Mouse (Mus musculus) CH12.LX (cell line): Measurements from ENCODE around the gene Gm37240. TPM values are rescaled to one million over a fixed set of nuclear protein-coding genes. Genes with fewer than 3 reads are reported as not detected.

Experiments used
- DNase-seq: peaks from one replicate; pipeline ENCODE4 v3.0.0-alpha.2; 2013; ENCODE audit errors: extremely low read depth
- H3K27ac ChIP-seq: 2 replicates; pipeline ENCODE4 v1.5.1; 2012; ENCODE audit warnings: low read depth, mild to moderate bottlenecking, control low read depth, moderate library complexity; ENCODE audit not compliant: insufficient read depth
- H3K27me3 ChIP-seq: replicated peaks from 2 replicates; pipeline ENCODE3; 2012; ENCODE audit warnings: inconsistent platforms
- H3K36me3 ChIP-seq, 2 experiments: replicated peaks in 1 of 2; 2 replicates each; pipeline versions ENCODE3 to v1.6.1; 2012; ENCODE audit warnings: inconsistent platforms in 1 of 2, low read length in 1 of 2, mild to moderate bottlenecking in 1 of 2, mixed read lengths in 1 of 2, moderate library complexity in 1 of 2; ENCODE audit not compliant: control insufficient read depth in 1 of 2, insufficient read depth in 1 of 2
- H3K4me1 ChIP-seq, 2 experiments: 2 replicates each; pipeline ENCODE4 v1.6.1; 2012; ENCODE audit warnings: inconsistent platforms in 1 of 2, moderate library complexity in 1 of 2; ENCODE audit not compliant: insufficient read depth in 2 of 2, control insufficient read depth in 1 of 2
- H3K4me2 ChIP-seq: 2 replicates; pipeline ENCODE4 v1.6.1; 2012; ENCODE audit warnings: low read depth, mild to moderate bottlenecking, control low read depth; ENCODE audit not compliant: poor library complexity, insufficient read depth, severe bottlenecking
- H3K4me3 ChIP-seq, 3 experiments: fragments of 150-350 bp in 1 of 3; sonication (generic) in 1 of 3; replicated peaks in 1 of 3; 2 replicates each; pipeline versions ENCODE3 to v1.5.1; 2011 to 2012; ENCODE audit warnings: low read depth in 2 of 3, low read length in 2 of 3, mild to moderate bottlenecking in 2 of 3, moderate library complexity in 2 of 3, control low read depth in 1 of 3, improper control_type of control experiment in 1 of 3, inconsistent platforms in 1 of 3, mixed read lengths in 1 of 3; ENCODE audit not compliant: poor library complexity in 1 of 3
- H3K79me2 ChIP-seq: replicated peaks from 2 replicates; pipeline ENCODE4 v1.6.1; 2012; ENCODE audit warnings: mild to moderate bottlenecking, moderate library complexity; ENCODE audit not compliant: control insufficient read depth, poor library complexity, insufficient read depth, severe bottlenecking; ENCODE audit errors: extremely low read depth
- H3K9ac ChIP-seq: 2 replicates; pipeline ENCODE4 v1.6.1; 2012; ENCODE audit warnings: low read depth, mild to moderate bottlenecking, control low read depth, moderate library complexity; ENCODE audit not compliant: insufficient read depth
- H3K9me3 ChIP-seq: replicated peaks from 2 replicates; pipeline ENCODE3; 2012; ENCODE audit warnings: low read length, inconsistent platforms, mixed read lengths
- CTCF ChIP-seq, 2 experiments: IDR thresholded peaks in 1 of 2; conservative IDR thresholded peaks in 1 of 2; 2 replicates each; pipeline ENCODE4 v1.5.1; 2011 to 2012; ENCODE audit warnings: low read depth in 2 of 2, low read length in 2 of 2, improper control_type of control experiment in 1 of 2, inconsistent platforms in 1 of 2, mild to moderate bottlenecking in 1 of 2, moderate library complexity in 1 of 2
- E2F4 ChIP-seq: IDR thresholded peaks from 2 replicates; pipeline ENCODE4 v1.6.1; 2011; ENCODE audit warnings: low read depth, low read length, improper control_type of control experiment; ENCODE audit not compliant: insufficient replicate concordance
- ELF1 ChIP-seq: IDR thresholded peaks from 2 replicates; pipeline ENCODE4 v1.6.1; 2014; ENCODE audit warnings: low read depth, mild to moderate bottlenecking, inconsistent platforms, low read length, improper control_type of control experiment
- EP300 ChIP-seq: IDR thresholded peaks from 2 replicates; pipeline ENCODE4 v1.6.1; 2011; ENCODE audit warnings: low read length, improper control_type of control experiment
- ETS1 ChIP-seq: conservative IDR thresholded peaks from 2 replicates; pipeline ENCODE4 v1.6.1; 2012; ENCODE audit warnings: low read depth, mild to moderate bottlenecking, inconsistent platforms, low read length, improper control_type of control experiment, moderate library complexity
- HCFC1 ChIP-seq: IDR thresholded peaks from 2 replicates; pipeline ENCODE4 v1.6.1; 2012; ENCODE audit warnings: low read depth, mild to moderate bottlenecking, inconsistent platforms, low read length, improper control_type of control experiment
- JUN ChIP-seq: IDR thresholded peaks from 2 replicates; pipeline ENCODE4 v1.6.1; 2011; ENCODE audit warnings: low read depth, mild to moderate bottlenecking, low read length, improper control_type of control experiment, moderate library complexity; ENCODE audit not compliant: insufficient read depth
- KAT2A ChIP-seq: IDR thresholded peaks from 2 replicates; pipeline ENCODE4 v1.6.1; 2012; ENCODE audit warnings: low read length, improper control_type of control experiment, inconsistent platforms; ENCODE audit not compliant: insufficient replicate concordance
- MAFK ChIP-seq: IDR thresholded peaks from 2 replicates; pipeline ENCODE4 v1.6.1; 2011; ENCODE audit warnings: low read length, improper control_type of control experiment; ENCODE audit not compliant: insufficient replicate concordance
- MAX ChIP-seq: IDR thresholded peaks from 2 replicates; pipeline ENCODE4 v1.6.1; 2011; ENCODE audit warnings: low read length, improper control_type of control experiment
- MEF2A ChIP-seq: IDR thresholded peaks from 2 replicates; pipeline ENCODE4 v1.6.1; 2014; ENCODE audit warnings: low read depth, mild to moderate bottlenecking, inconsistent platforms, low read length, improper control_type of control experiment, borderline replicate concordance
- MXI1 ChIP-seq: IDR thresholded peaks from 2 replicates; pipeline ENCODE4 v1.6.1; 2011; ENCODE audit warnings: mild to moderate bottlenecking, low read depth, low read length, improper control_type of control experiment
- MYC ChIP-seq: IDR thresholded peaks from 2 replicates; pipeline ENCODE4 v1.6.1; 2011; ENCODE audit warnings: low read depth, mild to moderate bottlenecking, improper control_type of control experiment, low read length
- NELFE ChIP-seq: IDR thresholded peaks from 2 replicates; pipeline ENCODE4 v1.6.1; 2011; ENCODE audit warnings: low read depth, low read length, improper control_type of control experiment
- PAX5 ChIP-seq: IDR thresholded peaks from 2 replicates; pipeline ENCODE4 v1.6.1; 2012; ENCODE audit warnings: low read length, inconsistent platforms, mixed read lengths
- POLR2AphosphoS2 ChIP-seq: IDR thresholded peaks from 2 replicates; pipeline ENCODE4 v1.6.1; 2011; ENCODE audit warnings: low read depth, low read length, improper control_type of control experiment
- RAD21 ChIP-seq: IDR thresholded peaks from 2 replicates; pipeline ENCODE4 v1.6.1; 2011; ENCODE audit warnings: low read depth, mild to moderate bottlenecking, low read length, improper control_type of control experiment, moderate library complexity
- SMC3 ChIP-seq: IDR thresholded peaks from 2 replicates; pipeline ENCODE4 v1.6.1; 2011; ENCODE audit warnings: low read depth, low read length, improper control_type of control experiment
- TCF12 ChIP-seq: IDR thresholded peaks from 2 replicates; pipeline ENCODE4 v1.6.1; 2014; ENCODE audit warnings: low read depth, mild to moderate bottlenecking, inconsistent platforms, low read length, improper control_type of control experiment
- ZC3H11A ChIP-seq: IDR thresholded peaks from 2 replicates; pipeline ENCODE4 v1.6.1; 2012; ENCODE audit warnings: low read depth, mild to moderate bottlenecking, inconsistent platforms, low read length, improper control_type of control experiment
- dilution Hi-C: fragments of 300-500 bp; cut with MboI; formaldehyde crosslinking; loops from 2 replicates; pipeline ENCODE4 v1.14.3; 2020; ENCODE audit warnings: low sequenced_read_pairs; ENCODE audit not compliant: extremely low pct_unique_long_range_greater_than_20kb, extremely low pct_ligation_motif_present
- in situ Hi-C: fragments of 300-500 bp; cut with MboI; formaldehyde crosslinking; loops from 3 replicates; pipeline ENCODE4 v1.14.3; 2019; ENCODE audit warnings: low sequenced_read_pairs, low pct_ligation_motif_present, low pct_unique_long_range_greater_than_20kb, mixed read lengths
- polyA plus RNA-seq: library from polyadenylated mRNA; unstranded; fragments of >175 nt; gene quantifications from 2 replicates; pipeline ENCODE4 v1.2.1, GENCODE M21; 2012; ENCODE audit warnings: low read depth; ENCODE audit not compliant: insufficient read length
- total RNA-seq, 2 experiments: library from RNA; depleted of rRNA; stranded (reverse); fragments of 300-350 nt in 1 of 2; fragments of >200 nt in 1 of 2; gene quantifications; 2 replicates each; pipeline ENCODE4 v1.2.3; 2012 to 2014

Gm37240 gene
- total and polyA plus RNA-seq, 3 experiments: 0.08 to 0.19 (median 0.14) TPM

- Histone ChIP-seq H3K9ac (no peak overlapping the region), H3K27ac (no peak overlapping the region), H3K79me2 (no peaks in the 10 kb centered on the region), H3K4me2 (no peak overlapping the region), H3K4me1 (peaks cover 3 to 22% of the 10 kb centered on the region in 2 experiments; a peak in 3 of 4 replicates), H3K36me3 (peaks cover 0 to 9% of the 10 kb centered on the region in 2 experiments), H3K27me3 (no peaks in the 10 kb centered on the region), H3K9me3 (no peaks in the 10 kb centered on the region), H3K4me3 (no peak overlapping the region)
- TF ChIP-seq MAFK (no peak), ZC3H11A (no peak), RAD21 (no peak), TCF12 (no peak), KAT2A (no peak), MYC (no peak), MAX (no peak), POLR2AphosphoS2 (no peak), PAX5 (no peak), E2F4 (no peak), NELFE (no peak)
- dilution Hi-C loops (no loop called here), in situ Hi-C loops (loop anchor here (25.0 kb wide), 2 partner anchors 350 to 625 kb away; partner anchors contain the start of gene Gatb)
- DNase-seq: no peak
Observed at GRCm38 (mm10) chr3:84936956-84937355, 950.4 kb downstream of the Gm37240 start.

- dilution Hi-C loops: no loop called here
Observed at GRCm38 (mm10) chr3:84936252-84936651, 951.1 kb downstream of the Gm37240 start.

More at GRCm38 (mm10) chr3:84936252-84936651, 951.1 kb downstream of the Gm37240 start:
- no peaks in the 10 kb centered on the region for H3K9me3 ChIP-seq
- no peak overlapping the region for H3K9ac ChIP-seq
- no peak overlapping the region for H3K4me2 ChIP-seq
- in situ Hi-C loops: loop anchor here (25.0 kb wide), 2 partner anchors 351 to 626 kb away; partner anchors contain the start of gene Gatb
- no peak overlapping the region for H3K27ac ChIP-seq
- TF ChIP-seq RAD21 (peak; percentile 82), ETS1 (no peak), ELF1 (no peak), TCF12 (no peak), PAX5 (no peak), MXI1 (no peak), ZC3H11A (peak; percentile 2; the same call in 1 of the 2 replicates), JUN (no peak), CTCF (conservative IDR thresholded peaks at IDR 0.05 in 1 of 2, IDR thresholded peaks at IDR 0.05 in 1 of 2; ENCODE audit: low read depth in 2 of 2, low read length in 2 of 2) (peak in 1 of 2 experiments; percentile 64; a peak in 2 of 4 replicates), E2F4 (no peak), HCFC1 (no peak), MEF2A (no peak), EP300 (no peak), SMC3 (peak; percentile 54)
- peaks cover 0 to 8% of the 10 kb centered on the region in 2 experiments for H3K36me3 ChIP-seq
- H3K4me1 ChIP-seq: peaks cover 3 to 29% of the 10 kb centered on the region in 2 experiments; a peak in 3 of 4 replicates
- H3K27me3 ChIP-seq: no peaks in the 10 kb centered on the region
- peak; percentile 30 for DNase-seq
- no peaks in the 10 kb centered on the region for H3K79me2 ChIP-seq
- H3K4me3 ChIP-seq: no peak overlapping the region
